Mouse (Mus musculus): Measurements from ENCODE around the gene Mtm1. TPM values are rescaled to one million over a fixed set of nuclear protein-coding genes. Genes with fewer than 3 reads are reported as not detected.

The Mtm1 gene
- polyA plus RNA-seq, 1 experiment from 2014 or later: 13.7 TPM

DNA sequence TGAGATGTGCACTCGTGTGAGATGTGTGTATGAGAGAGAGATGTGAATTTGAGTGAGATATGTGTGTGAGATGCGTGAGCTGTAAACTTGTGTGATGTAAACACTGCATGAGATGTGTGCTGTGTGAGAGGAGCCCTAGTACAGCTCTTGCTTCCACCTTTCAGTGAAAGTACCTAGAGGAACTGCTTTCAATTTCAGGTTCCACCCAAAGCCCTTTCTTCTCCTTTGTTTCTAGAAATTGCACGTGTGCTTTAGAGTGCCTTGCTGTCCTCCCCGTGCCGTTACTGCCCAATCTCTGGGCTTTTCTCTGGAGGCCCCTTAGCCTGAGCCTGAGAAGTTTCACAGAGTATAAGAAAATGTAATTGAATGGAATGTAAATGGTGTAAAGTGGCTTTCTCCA lies 16.3 kb downstream of the Mtm1 start:
- no peaks in the 10 kb centered on the region for H3K36me3 ChIP-seq (ENCODE audit: inconsistent target)
- WGBS (ENCODE audit: missing documents): 69% methylated on average over 5 of the region's 5 CpGs
- peaks cover 84% of the 10 kb centered on the region for H3K79me2 ChIP-seq (ENCODE audit: inconsistent target)

DNA sequence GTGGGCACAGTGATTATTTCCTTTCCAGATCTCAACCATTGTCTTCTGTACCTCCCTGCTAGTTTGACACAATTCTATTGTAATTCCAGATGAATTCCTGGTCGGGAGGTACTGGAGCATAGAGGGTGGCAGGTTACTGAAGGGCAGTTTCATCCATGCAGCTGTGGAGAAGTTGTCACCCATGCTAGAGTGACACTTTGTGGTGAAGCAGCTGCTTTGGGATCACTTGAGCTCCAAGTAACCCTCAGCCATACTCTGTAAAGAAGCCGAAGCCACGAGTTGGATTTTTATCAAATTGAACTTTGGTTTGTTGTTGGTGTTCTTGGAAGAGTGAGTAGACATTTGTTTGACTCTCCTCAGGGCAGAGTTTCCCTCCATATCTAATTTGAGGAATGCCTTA lies 17.6 kb downstream of the Mtm1 start:
- no peak overlapping the region for H3K4me3 ChIP-seq (ENCODE audit: inconsistent target)
- H3K79me2 ChIP-seq (ENCODE audit: inconsistent target): peaks cover 77% of the 10 kb centered on the region
- WGBS (ENCODE audit: missing documents): 66% methylated on average over 3 of the region's 3 CpGs
- no peak overlapping the region for H3K27ac ChIP-seq
- H3K36me3 ChIP-seq (ENCODE audit: inconsistent target): no peaks in the 10 kb centered on the region

More for the DNA sequence above, 16.3 kb downstream of the Mtm1 start:
- Histone ChIP-seq H3K27ac (no peak overlapping the region), H3K4me3 (ENCODE audit: inconsistent target) (no peak overlapping the region)

DNA sequence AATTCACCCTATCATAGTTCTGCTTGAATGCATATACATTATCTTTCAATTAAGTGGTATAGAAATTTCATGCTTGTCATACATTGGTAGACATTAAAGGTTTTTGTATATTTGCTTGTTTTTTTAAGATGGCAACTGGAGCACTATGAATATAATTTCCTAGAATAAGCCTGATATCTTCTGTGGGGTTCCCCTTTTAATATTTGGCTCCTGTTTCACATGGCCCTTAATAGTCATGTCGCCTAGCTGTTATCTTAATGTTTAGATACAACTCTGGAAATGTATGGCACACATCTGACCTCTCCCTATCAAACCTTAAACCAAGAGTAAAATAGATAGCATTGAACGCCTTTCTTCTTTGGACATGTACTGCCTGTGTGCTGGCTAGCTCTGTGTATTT lies 20.3 kb downstream of the Mtm1 start:
- WGBS (ENCODE audit: missing documents): 88% methylated on average over 2 of the region's 2 CpGs
- Histone ChIP-seq H3K4me3 (ENCODE audit: inconsistent target) (no peak overlapping the region), H3K36me3 (ENCODE audit: inconsistent target) (no peaks in the 10 kb centered on the region), H3K27ac (no peak overlapping the region), H3K79me2 (ENCODE audit: inconsistent target) (peaks cover 50% of the 10 kb centered on the region; the same call in 1 of the 2 replicates)

DNA sequence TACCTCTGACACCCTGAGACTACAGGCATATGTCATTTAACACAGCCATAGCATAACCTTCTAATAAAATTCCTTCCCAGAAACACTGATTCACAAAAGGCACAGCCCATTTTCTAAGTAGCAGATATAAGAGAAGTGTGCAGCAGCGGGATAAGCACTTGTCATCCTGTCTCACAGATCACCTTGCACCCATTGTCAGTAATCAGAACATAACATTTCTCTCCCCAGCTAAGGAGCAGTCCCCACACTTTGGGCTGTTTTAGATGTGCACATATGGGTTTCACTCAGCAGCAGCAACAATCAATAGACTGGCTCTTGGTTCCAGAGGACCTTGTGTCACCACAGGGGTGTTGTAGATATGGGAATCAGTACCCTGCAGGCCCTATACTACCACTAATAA lies 45.9 kb downstream of the Mtm1 start:
- no peaks in the 10 kb centered on the region for H3K79me2 ChIP-seq (ENCODE audit: inconsistent target)
- WGBS (ENCODE audit: missing documents): no CpG with 5 or more reads among the region's 1 CpGs
- no peak overlapping the region for H3K4me3 ChIP-seq (ENCODE audit: inconsistent target)
- no peak overlapping the region for H3K27ac ChIP-seq
- no peaks in the 10 kb centered on the region for H3K36me3 ChIP-seq (ENCODE audit: inconsistent target)

DNA sequence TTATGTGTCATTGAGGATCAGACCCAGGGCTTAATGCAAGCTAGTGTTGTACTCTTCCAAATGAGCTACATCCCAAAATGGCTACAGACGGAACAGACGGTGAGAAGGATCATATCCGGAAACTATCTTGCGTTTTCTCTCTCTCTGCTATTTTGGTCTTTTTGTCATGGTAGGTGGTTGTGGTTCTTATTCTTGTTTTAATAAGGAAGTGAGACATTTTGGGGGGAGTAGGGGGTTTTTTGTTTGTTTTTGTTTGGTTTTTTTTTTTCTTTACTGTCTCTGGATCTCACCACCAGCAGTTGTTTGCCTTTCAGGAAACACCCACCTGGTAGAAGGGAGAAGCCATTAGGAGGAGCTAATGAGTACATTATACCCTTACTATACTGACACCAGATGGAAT lies 50.3 kb downstream of the Mtm1 start:
- H3K79me2 ChIP-seq (ENCODE audit: inconsistent target): no peaks in the 10 kb centered on the region
- H3K36me3 ChIP-seq (ENCODE audit: inconsistent target): no peaks in the 10 kb centered on the region
- H3K4me3 ChIP-seq (ENCODE audit: inconsistent target): no peak overlapping the region
- WGBS (ENCODE audit: missing documents): 92% methylated on average over 4 of the region's 4 CpGs
- H3K27ac ChIP-seq: no peak overlapping the region

DNA sequence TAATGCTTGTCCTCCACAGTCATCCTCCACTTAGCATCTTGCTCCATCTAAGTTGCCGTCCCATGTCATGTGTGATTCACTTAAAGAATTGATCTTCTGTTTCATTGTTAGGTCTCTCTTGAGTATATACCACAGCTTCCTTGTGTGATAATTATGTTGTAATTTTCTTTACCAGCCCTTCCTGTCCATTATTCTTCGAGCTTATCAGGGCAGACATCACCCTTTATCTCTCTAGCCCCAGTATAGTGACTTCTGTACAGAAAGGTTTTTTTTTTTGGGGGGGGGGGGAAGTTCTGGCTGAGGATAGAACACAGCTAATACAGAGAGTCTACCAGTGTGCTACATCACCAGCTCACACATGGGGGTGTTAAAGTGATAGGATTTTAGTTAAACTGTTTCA lies 53.7 kb downstream of the Mtm1 start:
- H3K4me3 ChIP-seq (ENCODE audit: inconsistent target): no peak overlapping the region
- WGBS (ENCODE audit: missing documents): 66% methylated on average over 2 of the region's 2 CpGs
- no peaks in the 10 kb centered on the region for H3K79me2 ChIP-seq (ENCODE audit: inconsistent target)
- H3K27ac ChIP-seq: no peak overlapping the region
- H3K36me3 ChIP-seq (ENCODE audit: inconsistent target): no peaks in the 10 kb centered on the region

DNA sequence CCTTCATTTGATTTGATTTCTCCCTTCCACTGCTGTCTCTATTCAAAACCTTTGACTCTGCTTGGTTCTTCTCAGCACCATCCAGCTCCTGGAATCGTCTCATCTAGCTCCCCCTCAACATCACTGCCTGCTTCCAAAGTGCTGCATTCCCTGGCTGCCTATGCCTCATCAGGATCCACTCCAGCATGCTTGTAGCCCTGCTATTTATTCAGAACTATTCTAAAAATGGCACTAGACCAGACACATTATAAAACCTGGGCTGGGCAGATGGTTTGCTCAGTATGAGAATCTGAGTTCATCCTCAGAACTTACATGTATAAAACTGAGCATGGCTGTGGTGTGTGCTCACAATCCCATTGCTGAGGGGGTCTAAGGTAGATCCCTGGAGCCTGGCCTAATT lies 58.4 kb downstream of the Mtm1 start:
- H3K36me3 ChIP-seq (ENCODE audit: inconsistent target): no peaks in the 10 kb centered on the region
- H3K27ac ChIP-seq: no peak overlapping the region
- no peak overlapping the region for H3K4me3 ChIP-seq (ENCODE audit: inconsistent target)
- 88% methylated on average over 1 of the region's 1 CpGs for WGBS (ENCODE audit: missing documents)
- H3K79me2 ChIP-seq (ENCODE audit: inconsistent target): no peaks in the 10 kb centered on the region

DNA sequence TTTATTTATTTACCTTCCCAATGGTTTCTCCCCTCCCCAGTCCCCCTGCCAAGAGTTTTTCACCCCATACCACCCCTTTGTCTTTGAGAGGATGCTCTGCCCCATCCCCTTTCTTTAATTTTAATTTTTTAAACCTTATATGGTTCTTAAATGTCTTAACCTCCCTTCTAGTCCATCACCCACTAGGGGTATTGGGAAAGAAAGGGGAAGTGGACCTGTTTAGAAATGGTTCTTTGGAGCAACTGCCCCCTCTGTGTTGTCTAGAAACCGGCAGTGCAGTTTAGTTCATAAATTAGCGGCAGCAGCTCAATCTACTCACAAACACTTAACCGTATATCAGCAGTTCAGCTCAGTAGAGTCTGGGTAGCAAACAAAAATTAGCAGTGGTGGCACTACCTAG lies 63.6 kb downstream of the Mtm1 start:
- 23% methylated on average over 2 of the region's 3 CpGs for WGBS (ENCODE audit: missing documents)

DNA sequence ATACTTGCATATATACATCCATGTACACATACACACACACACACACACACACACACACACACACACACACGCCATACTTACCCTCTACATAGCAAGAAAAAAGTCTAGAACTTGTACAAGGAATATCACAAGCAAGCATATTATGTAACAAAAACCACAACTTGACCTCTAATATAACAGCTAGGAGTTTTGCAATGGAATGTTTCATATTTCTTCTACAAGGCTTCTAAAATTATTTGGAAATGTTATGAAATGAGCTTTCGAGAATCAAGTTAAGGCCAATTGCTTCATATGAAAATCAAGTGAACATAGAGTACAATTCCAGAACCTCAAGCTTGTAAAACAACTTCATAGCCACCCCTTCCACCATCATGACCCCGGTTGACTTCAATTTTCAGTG lies 74.9 kb downstream of the Mtm1 start:
- 49% methylated on average over 3 of the region's 3 CpGs for WGBS (ENCODE audit: missing documents)
- Histone ChIP-seq H3K4me3 (ENCODE audit: inconsistent target) (no peak overlapping the region), H3K36me3 (ENCODE audit: inconsistent target) (no peaks in the 10 kb centered on the region), H3K27ac (peak overlapping the region; percentile 38; the same call in 1 of the 2 replicates), H3K79me2 (ENCODE audit: inconsistent target) (no peaks in the 10 kb centered on the region)

More for the DNA sequence above, 63.6 kb downstream of the Mtm1 start:
- no peak overlapping the region for H3K4me3 ChIP-seq (ENCODE audit: inconsistent target)
- no peak overlapping the region for H3K27ac ChIP-seq
- H3K36me3 ChIP-seq (ENCODE audit: inconsistent target): no peaks in the 10 kb centered on the region
- no peaks in the 10 kb centered on the region for H3K79me2 ChIP-seq (ENCODE audit: inconsistent target)

DNA sequence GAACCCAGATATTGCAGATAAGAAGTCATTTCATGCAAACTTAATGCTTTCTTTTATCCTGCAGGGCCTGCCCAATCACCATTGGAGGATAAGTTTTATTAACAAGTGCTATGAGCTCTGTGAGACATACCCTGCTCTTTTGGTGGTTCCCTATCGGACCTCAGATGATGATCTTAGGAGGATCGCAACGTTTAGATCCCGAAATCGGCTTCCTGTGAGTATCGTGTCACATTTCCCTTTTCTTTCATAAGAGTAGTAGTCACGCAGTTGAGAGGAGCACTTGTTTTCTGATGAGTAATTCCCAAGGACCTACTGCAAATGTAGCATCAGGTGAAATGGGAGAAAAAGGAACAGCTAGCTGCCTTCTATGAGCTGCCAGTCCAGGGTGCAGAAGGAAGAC lies 76.5 kb downstream of the Mtm1 start:
- 60% methylated on average over 7 of the region's 7 CpGs for WGBS (ENCODE audit: missing documents)
- no peak overlapping the region for H3K27ac ChIP-seq
- H3K36me3 ChIP-seq (ENCODE audit: inconsistent target): no peaks in the 10 kb centered on the region
- no peak overlapping the region for H3K4me3 ChIP-seq (ENCODE audit: inconsistent target)
- H3K79me2 ChIP-seq (ENCODE audit: inconsistent target): no peaks in the 10 kb centered on the region

DNA sequence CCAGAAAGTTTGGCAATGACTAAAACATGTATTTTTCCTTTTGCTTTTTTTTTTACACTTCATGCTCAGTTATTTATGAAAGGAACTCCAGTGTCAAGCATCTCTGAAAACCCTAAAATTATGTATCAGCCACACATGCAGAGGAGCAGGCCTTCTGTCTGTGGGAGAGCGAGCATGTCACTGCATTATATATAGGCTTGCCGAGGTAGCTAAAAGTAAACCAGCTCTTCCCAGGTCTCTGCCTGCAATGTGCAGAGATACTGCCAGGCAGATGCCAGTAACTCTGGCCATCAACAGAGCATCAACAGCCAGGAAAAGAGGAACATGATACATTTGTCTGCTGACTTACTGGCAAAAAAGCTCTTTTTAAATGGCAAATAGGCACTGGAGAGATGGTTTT lies 83.6 kb downstream of the Mtm1 start:
- no peak overlapping the region for H3K4me3 ChIP-seq (ENCODE audit: inconsistent target)
- WGBS (ENCODE audit: missing documents): 100% methylated on average over 2 of the region's 2 CpGs

DNA sequence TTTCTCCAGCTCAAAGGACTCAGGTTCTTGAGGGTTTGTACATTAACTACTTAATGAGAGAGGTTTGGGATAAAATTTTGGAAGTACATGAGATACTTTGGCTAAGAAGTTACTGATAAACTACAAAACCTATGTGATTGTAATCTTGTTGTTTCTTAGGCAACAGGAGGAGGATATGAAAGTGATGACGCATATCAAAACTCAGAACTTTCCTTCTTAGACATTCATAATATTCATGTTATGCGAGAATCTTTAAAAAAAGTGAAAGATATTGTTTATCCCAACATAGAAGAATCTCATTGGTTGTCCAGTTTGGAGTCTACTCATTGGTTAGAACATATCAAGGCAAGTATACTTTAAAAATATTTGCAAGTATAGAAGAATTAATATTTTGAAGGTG lies 85.4 kb downstream of the Mtm1 start:
- Histone ChIP-seq H3K79me2 (ENCODE audit: inconsistent target) (no peaks in the 10 kb centered on the region), H3K36me3 (ENCODE audit: inconsistent target) (no peaks in the 10 kb centered on the region), H3K27ac (no peak overlapping the region), H3K4me3 (ENCODE audit: inconsistent target) (no peak overlapping the region)
- 43% methylated on average over 2 of the region's 2 CpGs for WGBS (ENCODE audit: missing documents)

More for the DNA sequence above, 83.6 kb downstream of the Mtm1 start:
- Histone ChIP-seq H3K36me3 (ENCODE audit: inconsistent target) (no peaks in the 10 kb centered on the region), H3K79me2 (ENCODE audit: inconsistent target) (no peaks in the 10 kb centered on the region), H3K27ac (no peak overlapping the region)

DNA sequence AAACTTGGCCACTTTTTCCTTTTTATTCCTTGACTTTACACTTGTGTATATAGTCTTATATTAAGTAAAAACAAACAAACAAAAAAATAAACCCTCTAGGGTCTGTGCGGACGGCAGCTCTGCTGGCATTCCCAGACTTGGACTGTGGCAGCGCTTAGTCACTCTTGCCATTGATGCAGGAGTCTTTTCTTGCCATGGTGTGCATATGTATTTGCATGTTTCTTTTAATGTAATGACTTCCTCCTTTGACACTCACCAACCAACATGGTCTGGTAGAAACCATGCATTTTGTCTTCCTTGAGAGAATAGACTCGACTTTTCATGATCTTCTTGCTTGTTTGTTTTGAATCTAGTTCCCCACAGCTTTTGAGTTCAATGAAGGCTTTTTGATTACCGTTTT lies 91.6 kb downstream of the Mtm1 start:
- WGBS (ENCODE audit: missing documents): 90% methylated on average over 5 of the region's 5 CpGs
- H3K36me3 ChIP-seq (ENCODE audit: inconsistent target): no peaks in the 10 kb centered on the region
- no peaks in the 10 kb centered on the region for H3K79me2 ChIP-seq (ENCODE audit: inconsistent target)
- H3K27ac ChIP-seq: no peak overlapping the region
- H3K4me3 ChIP-seq (ENCODE audit: inconsistent target): no peak overlapping the region

DNA sequence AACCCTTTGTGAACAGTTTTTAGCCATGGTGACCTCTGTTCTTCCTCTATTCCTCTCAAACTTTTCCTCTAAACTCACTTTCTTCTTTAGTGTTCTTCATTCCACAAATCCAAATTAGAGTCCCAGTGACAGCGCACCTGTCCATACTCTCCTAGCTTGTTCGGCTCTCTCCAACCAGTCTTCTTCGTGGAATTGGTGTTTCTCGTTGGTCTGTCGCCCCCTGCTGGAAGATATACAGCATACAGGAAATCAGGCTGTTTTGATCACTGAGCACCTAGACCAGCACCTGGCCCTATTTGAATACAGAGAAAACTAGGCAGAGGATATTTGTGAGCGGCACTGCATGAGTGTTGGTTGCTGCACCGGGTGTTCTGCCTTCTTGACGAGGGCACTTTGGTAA lies 100.7 kb downstream of the Mtm1 start:
- H3K36me3 ChIP-seq (ENCODE audit: inconsistent target): no peaks in the 10 kb centered on the region
- H3K27ac ChIP-seq: no peak overlapping the region

DNA sequence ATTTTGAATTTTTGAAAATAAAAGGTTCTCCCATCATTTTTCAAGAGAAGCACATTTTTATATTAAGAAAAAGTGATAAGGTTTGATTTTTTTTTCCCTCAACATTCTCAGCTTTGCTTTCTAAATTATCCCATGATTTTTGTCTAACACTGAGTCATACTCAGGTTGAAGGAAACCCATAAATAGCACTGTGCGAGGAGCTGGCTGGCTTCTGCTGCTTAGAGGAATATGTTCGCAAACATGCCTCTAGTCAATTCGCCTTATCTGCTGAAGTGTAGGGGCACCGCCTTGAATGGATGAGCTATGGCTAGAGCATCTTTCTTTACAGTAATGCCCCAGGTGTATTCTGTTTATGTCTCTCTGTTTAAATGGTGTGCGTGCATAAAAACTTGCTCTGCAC lies 103.8 kb downstream of the Mtm1 start:
- WGBS (ENCODE audit: missing documents): 87% methylated on average over 5 of the region's 5 CpGs
- no peak overlapping the region for H3K4me3 ChIP-seq (ENCODE audit: inconsistent target)
- H3K79me2 ChIP-seq (ENCODE audit: inconsistent target): no peaks in the 10 kb centered on the region
- no peaks in the 10 kb centered on the region for H3K36me3 ChIP-seq (ENCODE audit: inconsistent target)
- H3K27ac ChIP-seq: no peak overlapping the region

More for the DNA sequence above, 100.7 kb downstream of the Mtm1 start:
- 44% methylated on average over 8 of the region's 8 CpGs for WGBS (ENCODE audit: missing documents)
- Histone ChIP-seq H3K4me3 (ENCODE audit: inconsistent target) (no peak overlapping the region), H3K79me2 (ENCODE audit: inconsistent target) (no peaks in the 10 kb centered on the region)

DNA sequence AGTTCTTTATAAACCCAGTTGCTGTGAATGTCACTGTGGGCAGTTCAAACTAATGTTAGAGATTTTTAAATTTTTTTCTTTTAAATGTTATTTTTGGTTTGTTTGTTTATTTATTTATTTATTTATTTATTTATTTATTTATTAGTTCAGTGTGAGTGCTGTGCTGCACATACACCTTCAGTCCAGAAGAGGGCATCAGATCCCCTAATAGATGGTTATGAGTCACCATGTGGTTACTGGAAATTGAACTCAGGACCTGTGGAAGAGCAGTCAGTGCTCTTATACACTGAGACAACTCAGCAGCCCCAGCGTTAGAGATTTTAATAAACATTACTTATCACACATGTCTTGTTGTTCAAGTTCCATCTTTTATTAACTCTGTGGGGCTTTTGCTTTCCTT lies 141.5 kb downstream of the Mtm1 start:
- no peaks in the 10 kb centered on the region for H3K79me2 ChIP-seq (ENCODE audit: inconsistent target)
- H3K36me3 ChIP-seq (ENCODE audit: inconsistent target): no peaks in the 10 kb centered on the region
- WGBS (ENCODE audit: missing documents): 80% methylated on average over 1 of the region's 1 CpGs
- H3K27ac ChIP-seq: no peak overlapping the region
- H3K4me3 ChIP-seq (ENCODE audit: inconsistent target): no peak overlapping the region

Measured in macrophage (primary cell).